29 mouse cellular contexts compared by ENCODE assay signal in genomic region chr16:17933594-17934444, GRCm38 (mm10). TPM values are rescaled to one million over a fixed set of nuclear protein-coding genes. Genes with fewer than 3 reads are reported as not detected.
A peak's percentile ranks its signal among the peaks of the same experiment; 100 is the strongest.
DNase-seq lines count a peak whose midpoint lies in the region; ATAC-seq and TF ChIP-seq lines count a peak whose summit lies in the region.
"Had no signal": no experiment of that assay in that cellular context is flagged by ENCODE, and none has a peak within 500 bp of the region (broad histone marks: within the 10 kb centered on the region; RNA-seq: fewer than 3 reads in every experiment).

No protein-coding gene starts in this region.

- H3K36me3 ChIP-seq in liver, embryonic 15.5 days (replicated peaks): no peaks in the 10 kb centered on the region
- H3K36me3 ChIP-seq: embryonic facial prominence, embryonic 15.5 days; forebrain, embryonic 10.5 days; heart, embryonic 15.5 days; midbrain, embryonic 13.5 days had no signal

- no peaks in the 10 kb centered on the region for H3K27me3 ChIP-seq in liver, embryonic 15.5 days
- no peaks in the 10 kb centered on the region for H3K27me3 ChIP-seq in cerebellum, adult 2 months (ENCODE audit: control insufficient read depth, insufficient read depth, low read length)
- H3K27me3 ChIP-seq: embryonic facial prominence, embryonic 15.5 days had no signal

- peak; percentile 28; the same call in 1 of the 2 replicates for ATAC-seq in erythroid progenitor cell, adult 5-6 weeks (replicated peaks; ENCODE audit: low FRiP score, poor library complexity, severe bottlenecking)
- ATAC-seq in liver, embryonic 15.5 days (ENCODE audit: insufficient read depth): peak; percentile 69
- ATAC-seq: midbrain, embryonic 13.5 days had no signal

- H3K4me2 ChIP-seq in liver, embryonic 15.5 days: 0 out of 2 replicates have a peak overlapping the region, but pooled peaks have one; percentile 1
- H3K4me2 ChIP-seq: embryonic facial prominence, embryonic 15.5 days; heart, embryonic 15.5 days; hindbrain, embryonic 14.5 days; midbrain, embryonic 13.5 days had no signal

- peak; percentile 87 for DNase-seq in heart, adult 11 months
- DNase-seq in heart, postnatal 14 days: no peak
- DNase-seq in spleen, postnatal 14 days (ENCODE audit: low spot score in 2 of 2): no peak
- DNase-seq in cerebellum, adult 2 months: no peak
- no peak for DNase-seq in adrenal gland, postnatal 10 days
- DNase-seq: cerebellum, adult 9-10 months; gastrocnemius, postnatal 25 days; heart, postnatal 4 days; kidney, adult 9 months; kidney, postnatal 25 days; layer of hippocampus, postnatal 36 days; lung, adult 18-20 months; lung, postnatal 10 days; right cerebral cortex, postnatal 14 days; spleen, adult 18-20 months; thymus, postnatal 36 days had no signal

- H3K4me1 ChIP-seq in liver, embryonic 15.5 days (replicated peaks): peaks cover 43% of the 10 kb centered on the region
- no peaks in the 10 kb centered on the region for H3K4me1 ChIP-seq in cerebellum, adult 2 months (ENCODE audit: control insufficient read depth, insufficient read depth, low read length)

- 22% methylated on average over 9 of the region's 9 CpGs for WGBS in liver, embryonic 15.5 days (ENCODE audit: insufficient replicate concordance)
- WGBS in cerebellum, adult 2 months: 62% methylated on average over 9 of the region's 9 CpGs

- intact Hi-C loops in heart, postnatal 14 days (cut with DNase I): no loop called here

- no peak for TF ChIP-seq CTCF in cerebellum, adult 2 months (IDR thresholded peaks at IDR 0.05; ENCODE audit: borderline replicate concordance, insufficient read depth, low read depth, low read length)

- H3K27ac ChIP-seq in liver, embryonic 15.5 days (replicated peaks): peak overlapping the region; percentile 77
- H3K27ac ChIP-seq in cerebellum, adult 2 months (ENCODE audit: insufficient read depth, low read length): no peak overlapping the region
- H3K27ac ChIP-seq: embryonic facial prominence, embryonic 15.5 days; forebrain, embryonic 10.5 days; heart, embryonic 15.5 days; hindbrain, embryonic 14.5 days; midbrain, embryonic 13.5 days had no signal

- H3K4me3 ChIP-seq in liver, embryonic 15.5 days (replicated peaks): no peak overlapping the region
- H3K4me3 ChIP-seq in cerebellum, adult 2 months (replicated peaks; ENCODE audit: insufficient read depth, low read depth, low read length): no peak overlapping the region
- H3K4me3 ChIP-seq: embryonic facial prominence, embryonic 15.5 days; forebrain, embryonic 10.5 days; heart, embryonic 15.5 days; midbrain, embryonic 13.5 days had no signal

- H3K9me3 ChIP-seq in liver, embryonic 15.5 days (replicated peaks): no peaks in the 10 kb centered on the region
- H3K9me3 ChIP-seq: embryonic facial prominence, embryonic 15.5 days; forebrain, embryonic 10.5 days; heart, embryonic 15.5 days; midbrain, embryonic 13.5 days had no signal

- TF ChIP-seq POLR2A in cerebellum, adult 2 months (IDR thresholded peaks at IDR 0.05; ENCODE audit: borderline replicate concordance, insufficient read depth, low read length): no peak

- 0 out of 2 replicates have a peak overlapping the region, but pooled peaks have one; percentile 12 for H3K9ac ChIP-seq in liver, embryonic 15.5 days
- H3K9ac ChIP-seq: embryonic facial prominence, embryonic 15.5 days; heart, embryonic 15.5 days; hindbrain, embryonic 14.5 days; midbrain, embryonic 13.5 days had no signal

RNA-seq across cellular contexts. Expression of gene Slc25a1, which starts 5.8 kb away (rescaled TPM):
- 1 to 10 TPM; 5.9 to 8.3 TPM for total RNA-seq in heart, postnatal 14 days (2021)
- total RNA-seq in erythroid progenitor cell, adult 5-6 weeks (2015; ENCODE audit: low replicate concordance): 0.84 and 12.3 TPM in 2 replicates
- total RNA-seq in erythroid progenitor cell, adult 5-6 weeks (2017; ENCODE audit: low replicate concordance): 8.5 and 9.9 TPM in 2 replicates
- 63.1 and 69.7 TPM in 2 replicates for polyA plus RNA-seq in liver, embryonic 15.5 days (2015; fragmentation: Nextera tagmentation; extraction: Ambion mirVana)
- polyA plus RNA-seq in cerebellum, adult 2 months (2012; rRNA removed): 64.4 and 76.5 TPM in 2 replicates
- total RNA-seq in adrenal gland, postnatal 10 days (2021): 100 to 1,000 TPM; 115 to 121 TPM

RNA-seq across cellular contexts. Expression of gene Gsc2, which starts 19.0 kb away (rescaled TPM):
- total RNA-seq in heart, postnatal 14 days (2021): not detected
- total RNA-seq in erythroid progenitor cell, adult 5-6 weeks (2015; ENCODE audit: low replicate concordance): not detected in 2 replicates
- total RNA-seq in erythroid progenitor cell, adult 5-6 weeks (2017; ENCODE audit: low replicate concordance): not detected in 2 replicates
- not detected in 2 replicates for polyA plus RNA-seq in liver, embryonic 15.5 days (2015; fragmentation: Nextera tagmentation; extraction: Ambion mirVana)
- not detected in 2 replicates for polyA plus RNA-seq in cerebellum, adult 2 months (2012; rRNA removed)
- total RNA-seq in adrenal gland, postnatal 10 days (2021): not detected
- total RNA-seq: gastrocnemius, postnatal 25 days; heart, adult 8-10 months; heart, postnatal 4 days; layer of hippocampus, adult 8-10 months; layer of hippocampus, postnatal 36 days; left cerebral cortex, postnatal 10 days had no signal
- polyA plus RNA-seq: embryonic facial prominence, embryonic 15.5 days; heart, embryonic 15.5 days; intestine, embryonic 14.5 days; limb, embryonic 11.5 days; neural tube, embryonic 11.5 days had no signal

RNA-seq across cellular contexts. Expression of gene Ess2, which starts 22.7 kb away (rescaled TPM):
- total RNA-seq in heart, postnatal 14 days (2021): 10 to 100 TPM; 11.6 to 13.3 TPM
- total RNA-seq in erythroid progenitor cell, adult 5-6 weeks (2015; ENCODE audit: low replicate concordance): 9.4 and 10.9 TPM in 2 replicates
- 9.6 and 27.5 TPM in 2 replicates for total RNA-seq in erythroid progenitor cell, adult 5-6 weeks (2017; ENCODE audit: low replicate concordance)
- polyA plus RNA-seq in liver, embryonic 15.5 days (2015; fragmentation: Nextera tagmentation; extraction: Ambion mirVana): 9.9 and 10.0 TPM in 2 replicates
- 41.5 and 41.7 TPM in 2 replicates for polyA plus RNA-seq in cerebellum, adult 2 months (2012; rRNA removed)
- 10 to 100 TPM; 19.4 to 23.1 TPM for total RNA-seq in adrenal gland, postnatal 10 days (2021)

RNA-seq across cellular contexts. Expression of gene Tssk2, which starts 35.4 kb away (rescaled TPM):
- not detected for total RNA-seq in heart, postnatal 14 days (2021)
- not detected in 2 replicates for total RNA-seq in erythroid progenitor cell, adult 5-6 weeks (2015; ENCODE audit: low replicate concordance)
- total RNA-seq in erythroid progenitor cell, adult 5-6 weeks (2017; ENCODE audit: low replicate concordance): not detected in 2 replicates
- polyA plus RNA-seq in liver, embryonic 15.5 days (2015; fragmentation: Nextera tagmentation; extraction: Ambion mirVana): not detected in 2 replicates
- not detected in 2 replicates for polyA plus RNA-seq in cerebellum, adult 2 months (2012; rRNA removed)
- not detected for total RNA-seq in adrenal gland, postnatal 10 days (2021)
- total RNA-seq: gastrocnemius, postnatal 25 days; heart, postnatal 4 days; layer of hippocampus, adult 8-10 months; layer of hippocampus, postnatal 36 days; left cerebral cortex, postnatal 10 days had no signal
- polyA plus RNA-seq: embryonic facial prominence, embryonic 15.5 days; heart, embryonic 15.5 days; hindbrain, embryonic 14.5 days; intestine, embryonic 14.5 days; limb, embryonic 11.5 days had no signal

RNA-seq across cellular contexts. Expression of gene Dgcr2, which starts 35.5 kb away (rescaled TPM):
- 10 to 100 TPM; 50.9 to 52.3 TPM for total RNA-seq in heart, postnatal 14 days (2021)
- total RNA-seq in erythroid progenitor cell, adult 5-6 weeks (2015; ENCODE audit: low replicate concordance): 21.4 and 38.9 TPM in 2 replicates
- 41.7 and 42.7 TPM in 2 replicates for total RNA-seq in erythroid progenitor cell, adult 5-6 weeks (2017; ENCODE audit: low replicate concordance)
- 18.3 and 22.0 TPM in 2 replicates for polyA plus RNA-seq in liver, embryonic 15.5 days (2015; fragmentation: Nextera tagmentation; extraction: Ambion mirVana)
- polyA plus RNA-seq in cerebellum, adult 2 months (2012; rRNA removed): 145 and 162 TPM in 2 replicates
- total RNA-seq in adrenal gland, postnatal 10 days (2021): 10 to 100 TPM; 60.6 to 63.9 TPM

Comparison
In these comparisons a context has a peak if more than half of its experiments do, and no peak if none do; other contexts are left out.
1. RNA of gene Slc25a1, which starts 5.8 kb away (total RNA-seq): 115 to 121 TPM in adrenal gland, postnatal 10 days; 0.84 to 12.3 TPM in erythroid progenitor cell, adult 5-6 weeks and 5.9 to 8.3 TPM in heart, postnatal 14 days; every median in the first group is over 4 times any median in the second.